Mouse (Mus musculus): ENCODE measurements at regions not wholly inside any gene's neighbourhood (a gene's known extent, or its start where the extent isn't known, plus 50 kb on each side); places are given as distances from the start of the nearest gene placed in this dataset.

GRCm38 (mm10) chr10:92556526-92557422 is 165.4 kb downstream of the Nedd1 start:
- Histone ChIP-seq H3K36me3 (no peaks in the 10 kb centered on the region), H3K27ac (replicated peaks) (peak overlapping the region; percentile 86), H3K4me3 (peak overlapping the region; percentile 35), H3K9me3 (replicated peaks) (no peaks in the 10 kb centered on the region), H3K27me3 (ENCODE audit: low read depth, poor library complexity, severe bottlenecking) (peaks cover 11% of the 10 kb centered on the region; the same call in 1 of the 2 replicates), H3K4me1 (peaks cover 44% of the 10 kb centered on the region)
- WGBS = 8% methylated on average over 8 of the region's 8 CpGs
- DNase-seq (ENCODE audit: low spot score) = peak; percentile 53

- peaks cover 11% of the 10 kb centered on the region; the same call in 1 of the 2 replicates for H3K27me3 ChIP-seq (ENCODE audit: low read depth, poor library complexity, severe bottlenecking)
- H3K36me3 ChIP-seq = no peaks in the 10 kb centered on the region
- H3K27ac ChIP-seq (replicated peaks) = peak overlapping the region; percentile 86
- H3K4me3 ChIP-seq = peak overlapping the region; percentile 35
- H3K9me3 ChIP-seq (replicated peaks) = no peaks in the 10 kb centered on the region
- peaks cover 44% of the 10 kb centered on the region for H3K4me1 ChIP-seq
- peak; percentile 34 for DNase-seq (ENCODE audit: low spot score)
- WGBS = 16% methylated on average over 13 of the region's 13 CpGs
Observed at GRCm38 (mm10) chr10:92555727-92556525, 166.3 kb downstream of the Nedd1 start.

- DNase-seq (ENCODE audit: low spot score) = no peak
- peaks cover 7% of the 10 kb centered on the region; the same call in 1 of the 2 replicates for H3K27me3 ChIP-seq (ENCODE audit: low read depth, poor library complexity, severe bottlenecking)
- no peaks in the 10 kb centered on the region for H3K9me3 ChIP-seq (replicated peaks)
- H3K4me1 ChIP-seq = peaks cover 49% of the 10 kb centered on the region
- no peaks in the 10 kb centered on the region for H3K36me3 ChIP-seq
- no peak overlapping the region for H3K4me3 ChIP-seq
- 88% methylated on average over 3 of the region's 3 CpGs for WGBS
- no peak overlapping the region for H3K27ac ChIP-seq (replicated peaks)
Observed at GRCm38 (mm10) chr10:92553966-92554365, 168.3 kb downstream of the Nedd1 start.

- WGBS = 67% methylated on average over 4 of the region's 4 CpGs
Observed at GRCm38 (mm10) chr10:92548875-92549586, 173.2 kb downstream of the Nedd1 start.

GRCm38 (mm10) chr10:92538433-92538832 is 183.8 kb downstream of the Nedd1 start:
- Histone ChIP-seq H3K36me3 (no peaks in the 10 kb centered on the region), H3K27ac (replicated peaks) (no peak overlapping the region), H3K27me3 (ENCODE audit: low read depth, poor library complexity, severe bottlenecking) (no peaks in the 10 kb centered on the region), H3K4me1 (no peaks in the 10 kb centered on the region), H3K4me3 (no peak overlapping the region), H3K9me3 (replicated peaks) (no peaks in the 10 kb centered on the region)
- no peak for DNase-seq (ENCODE audit: low spot score)
- 85% methylated on average over 4 of the region's 4 CpGs for WGBS

More at GRCm38 (mm10) chr10:92548875-92549586, 173.2 kb downstream of the Nedd1 start:
- H3K4me1 ChIP-seq = peaks cover 13% of the 10 kb centered on the region
- H3K27ac ChIP-seq (replicated peaks) = no peak overlapping the region
- H3K36me3 ChIP-seq = no peaks in the 10 kb centered on the region
- H3K27me3 ChIP-seq (ENCODE audit: low read depth, poor library complexity, severe bottlenecking) = 0 out of 2 replicates have a peak, but pooled peaks cover 4% of the 10 kb centered on the region
- no peak overlapping the region for H3K4me3 ChIP-seq
- no peak for DNase-seq (ENCODE audit: low spot score)
- H3K9me3 ChIP-seq (replicated peaks) = no peaks in the 10 kb centered on the region

- Histone ChIP-seq H3K4me1 (peaks cover 15% of the 10 kb centered on the region), H3K27ac (replicated peaks) (no peak overlapping the region), H3K4me3 (no peak overlapping the region), H3K36me3 (no peaks in the 10 kb centered on the region), H3K9me3 (replicated peaks) (peaks cover 5% of the 10 kb centered on the region; the same call in 1 of the 2 replicates), H3K27me3 (ENCODE audit: low read depth, poor library complexity, severe bottlenecking) (no peaks in the 10 kb centered on the region)
- WGBS = 78% methylated on average over 5 of the region's 5 CpGs
- DNase-seq (ENCODE audit: low spot score) = no peak
Observed at GRCm38 (mm10) chr10:92516886-92517285, 205.3 kb downstream of the Nedd1 start.

- H3K4me3 ChIP-seq = no peak overlapping the region
- no peaks in the 10 kb centered on the region for H3K9me3 ChIP-seq (replicated peaks)
- peaks cover 14% of the 10 kb centered on the region for H3K4me1 ChIP-seq
- 83% methylated on average over 7 of the region's 7 CpGs for WGBS
- H3K36me3 ChIP-seq = no peaks in the 10 kb centered on the region
- H3K27me3 ChIP-seq (ENCODE audit: low read depth, poor library complexity, severe bottlenecking) = no peaks in the 10 kb centered on the region
- DNase-seq (ENCODE audit: low spot score) = no peak
- no peak overlapping the region for H3K27ac ChIP-seq (replicated peaks)
Observed at GRCm38 (mm10) chr10:92511769-92512168, 210.5 kb downstream of the Nedd1 start.

GRCm38 (mm10) chr10:92510677-92511076 is 211.5 kb downstream of the Nedd1 start:
- no peak overlapping the region for H3K4me3 ChIP-seq
- no peaks in the 10 kb centered on the region for H3K9me3 ChIP-seq (replicated peaks)
- H3K36me3 ChIP-seq = no peaks in the 10 kb centered on the region
- no peaks in the 10 kb centered on the region for H3K27me3 ChIP-seq (ENCODE audit: low read depth, poor library complexity, severe bottlenecking)
- 90% methylated on average over 2 of the region's 2 CpGs for WGBS
- H3K4me1 ChIP-seq = peaks cover 8% of the 10 kb centered on the region; the same call in 1 of the 2 replicates
- H3K27ac ChIP-seq (replicated peaks) = 0 out of 2 replicates have a peak overlapping the region, but pooled peaks have one; percentile 23
- no peak for DNase-seq (ENCODE audit: low spot score)

GRCm38 (mm10) chr10:92504271-92504670 is 217.9 kb downstream of the Nedd1 start:
- Histone ChIP-seq H3K4me1 (peaks cover 4% of the 10 kb centered on the region; the same call in 1 of the 2 replicates), H3K27ac (replicated peaks) (no peak overlapping the region), H3K4me3 (no peak overlapping the region), H3K36me3 (no peaks in the 10 kb centered on the region), H3K9me3 (replicated peaks) (no peaks in the 10 kb centered on the region), H3K27me3 (ENCODE audit: low read depth, poor library complexity, severe bottlenecking) (no peaks in the 10 kb centered on the region)
- WGBS = 82% methylated on average over 1 of the region's 1 CpGs
- no peak for DNase-seq (ENCODE audit: low spot score)

- Histone ChIP-seq H3K27me3 (ENCODE audit: low read depth, poor library complexity, severe bottlenecking) (no peaks in the 10 kb centered on the region), H3K4me1 (no peaks in the 10 kb centered on the region), H3K4me3 (no peak overlapping the region), H3K27ac (replicated peaks) (no peak overlapping the region), H3K36me3 (no peaks in the 10 kb centered on the region), H3K9me3 (replicated peaks) (peaks cover 25% of the 10 kb centered on the region)
- no peak for DNase-seq (ENCODE audit: low spot score)
- WGBS = 82% methylated on average over 1 of the region's 1 CpGs
Observed at GRCm38 (mm10) chr10:92483592-92483991, 238.6 kb downstream of the Nedd1 start.

GRCm38 (mm10) chr10:92473282-92473681 is 248.9 kb downstream of the Nedd1 start:
- peak overlapping the region; percentile 29; the same call in 1 of the 2 replicates for H3K27ac ChIP-seq (replicated peaks)
- 47% methylated on average over 3 of the region's 3 CpGs for WGBS

GRCm38 (mm10) chr10:92471111-92471510 is 251.1 kb downstream of the Nedd1 start:
- DNase-seq (ENCODE audit: low spot score) = no peak
- H3K27me3 ChIP-seq (ENCODE audit: low read depth, poor library complexity, severe bottlenecking) = no peaks in the 10 kb centered on the region
- no peaks in the 10 kb centered on the region for H3K36me3 ChIP-seq
- 94% methylated on average over 1 of the region's 1 CpGs for WGBS
- no peak overlapping the region for H3K4me3 ChIP-seq
- peaks cover 10% of the 10 kb centered on the region for H3K4me1 ChIP-seq
- no peak overlapping the region for H3K27ac ChIP-seq (replicated peaks)
- no peaks in the 10 kb centered on the region for H3K9me3 ChIP-seq (replicated peaks)

More at GRCm38 (mm10) chr10:92473282-92473681, 248.9 kb downstream of the Nedd1 start:
- peaks cover 10% of the 10 kb centered on the region for H3K4me1 ChIP-seq
- no peaks in the 10 kb centered on the region for H3K9me3 ChIP-seq (replicated peaks)
- no peaks in the 10 kb centered on the region for H3K27me3 ChIP-seq (ENCODE audit: low read depth, poor library complexity, severe bottlenecking)
- DNase-seq (ENCODE audit: low spot score) = peak; percentile 28
- no peaks in the 10 kb centered on the region for H3K36me3 ChIP-seq
- H3K4me3 ChIP-seq = no peak overlapping the region

All from midbrain, embryonic 10.5 days (tissue).